Mouse (Mus musculus): ENCODE results near the gene Gm3476. TPM values are rescaled to one million over a fixed set of nuclear protein-coding genes. Genes with fewer than 3 reads are reported as not detected.
"Not testable (repeated sequence)": the region's sequence is repeated elsewhere in the genome, so short reads cannot be mapped to it uniquely, and the experiment has no call there.

Gene Gm3476
- polyA plus RNA-seq (2014; fragmentation: Nextera tagmentation; extraction: Ambion mirVana), result not detected in 2 replicates

- not testable (repeated sequence) for H3K9ac ChIP-seq (ENCODE audit: low read depth, low read length); H3K27ac ChIP-seq (replicated peaks; ENCODE audit: low read depth, low read length); H3K4me1 ChIP-seq (ENCODE audit: control insufficient read depth, insufficient read depth, low read length); H3K27me3 ChIP-seq (replicated peaks; ENCODE audit: control insufficient read depth, insufficient read depth, low read length); H3K4me2 ChIP-seq (ENCODE audit: low read depth, low read length); ATAC-seq (ENCODE audit: low read depth); H3K4me3 ChIP-seq (ENCODE audit: low read depth, low read length); DNase-seq (ENCODE audit: low spot score); H3K9me3 ChIP-seq (ENCODE audit: control insufficient read depth, low read length); H3K36me3 ChIP-seq (ENCODE audit: control insufficient read depth, insufficient read depth, low read length)
- no CpG with 5 or more reads among the region's 1 CpGs for WGBS
Measured at GRCm38 (mm10) chr14:6125707-6126106, at the start of gene Gm3476. Gene Gm3476 (minus strand): TSS chr14:6125807.

DNA sequence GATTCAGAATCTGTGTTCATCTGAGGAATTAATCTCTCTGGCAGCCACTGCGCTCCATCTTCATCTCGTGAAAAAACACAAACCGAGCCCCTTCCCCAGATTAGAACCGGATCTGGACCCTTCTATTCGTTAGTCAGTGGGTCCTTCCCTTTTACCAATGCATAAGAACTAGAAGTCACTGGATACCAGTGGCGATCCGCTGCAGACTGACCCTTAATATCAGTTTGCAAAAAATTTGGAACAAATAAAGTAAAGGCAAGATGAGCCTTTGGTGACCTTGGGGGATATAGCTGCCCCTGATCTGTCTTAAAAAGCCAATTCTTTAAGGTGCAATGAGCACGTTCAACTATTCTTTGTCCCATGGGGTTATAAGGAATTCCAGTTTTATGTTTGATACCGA lies 37.9 kb upstream of the Gm3476 start:
- H3K27ac ChIP-seq (replicated peaks; ENCODE audit: low read depth, low read length); ATAC-seq (ENCODE audit: low read depth); DNase-seq (ENCODE audit: low spot score); H3K4me2 ChIP-seq (ENCODE audit: low read depth, low read length); H3K9me3 ChIP-seq (ENCODE audit: control insufficient read depth, low read length); H3K4me3 ChIP-seq (ENCODE audit: low read depth, low read length); H3K36me3 ChIP-seq (ENCODE audit: control insufficient read depth, insufficient read depth, low read length); H3K4me1 ChIP-seq (ENCODE audit: control insufficient read depth, insufficient read depth, low read length); H3K27me3 ChIP-seq (replicated peaks; ENCODE audit: control insufficient read depth, insufficient read depth, low read length); H3K9ac ChIP-seq (ENCODE audit: low read depth, low read length): not testable (repeated sequence)
- WGBS, result 88% methylated on average over 4 of the region's 9 CpGs

DNA sequence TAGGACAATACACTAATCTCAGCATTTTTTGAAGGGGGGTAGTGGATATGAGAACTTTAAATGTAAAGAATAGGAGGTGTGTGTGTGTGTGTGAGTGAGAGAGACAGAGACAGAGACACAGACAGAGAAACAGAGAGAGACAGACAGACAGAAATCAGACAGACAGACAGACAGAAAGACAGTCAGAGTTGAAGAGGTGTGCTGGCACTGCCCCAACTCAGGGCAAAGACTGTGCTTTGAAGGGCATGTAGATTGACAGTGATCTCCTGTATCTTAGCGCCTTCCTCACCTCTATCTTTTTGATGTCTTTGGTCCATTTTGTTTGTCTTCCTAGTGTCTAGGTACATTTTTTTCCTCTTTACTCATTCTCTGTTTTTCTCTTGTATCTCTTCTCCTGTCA lies 35.5 kb upstream of the Gm3476 start:
- H3K27ac ChIP-seq (replicated peaks; ENCODE audit: low read depth, low read length); H3K4me2 ChIP-seq (ENCODE audit: low read depth, low read length); H3K27me3 ChIP-seq (replicated peaks; ENCODE audit: control insufficient read depth, insufficient read depth, low read length); H3K9ac ChIP-seq (ENCODE audit: low read depth, low read length); H3K4me3 ChIP-seq (ENCODE audit: low read depth, low read length); H3K9me3 ChIP-seq (ENCODE audit: control insufficient read depth, low read length); H3K36me3 ChIP-seq (ENCODE audit: control insufficient read depth, insufficient read depth, low read length); DNase-seq (ENCODE audit: low spot score); H3K4me1 ChIP-seq (ENCODE audit: control insufficient read depth, insufficient read depth, low read length); ATAC-seq (ENCODE audit: low read depth): not testable (repeated sequence)
- WGBS, result no CpG with 5 or more reads among the region's 1 CpGs

DNA sequence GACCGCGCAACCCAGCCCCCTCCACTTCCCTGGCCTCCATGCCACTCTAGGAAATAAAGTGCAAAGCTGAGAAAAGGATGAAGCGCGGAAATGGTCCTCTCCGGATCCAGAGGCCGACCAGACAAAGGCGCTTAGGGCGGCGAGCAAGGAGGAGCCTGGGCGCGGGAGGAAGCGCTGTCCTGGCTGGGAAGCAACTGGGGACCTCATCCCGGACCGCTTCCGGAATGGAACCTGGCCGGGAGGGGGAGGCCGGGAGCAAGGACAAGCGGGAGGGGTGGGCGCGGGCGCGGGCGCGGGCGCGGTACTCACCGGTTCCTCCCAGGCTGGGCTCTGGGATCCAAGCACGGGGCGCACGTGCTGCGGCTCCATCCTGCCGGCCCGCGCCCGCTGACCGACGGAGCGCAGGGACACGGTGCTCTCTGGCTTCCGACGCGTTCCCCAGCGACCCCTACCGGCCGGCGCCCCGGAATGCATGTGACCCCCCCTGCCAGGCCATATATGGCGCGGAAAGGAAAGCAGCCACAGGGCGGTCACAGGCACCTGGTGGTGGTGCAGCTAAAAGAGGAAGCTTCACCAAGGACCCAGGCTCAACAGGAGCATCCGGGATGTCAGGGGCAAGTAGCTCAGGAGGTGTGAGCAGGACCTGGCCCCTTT lies 17.2 kb downstream of the Gm3476 start, which contains the start of gene Gm3468:
Gene Gm3468, minus strand, starts transcription at position 394 of the 654 bp plus-strand sequence.
- peak; percentile 55 for DNase-seq (ENCODE audit: low spot score)

DNA sequence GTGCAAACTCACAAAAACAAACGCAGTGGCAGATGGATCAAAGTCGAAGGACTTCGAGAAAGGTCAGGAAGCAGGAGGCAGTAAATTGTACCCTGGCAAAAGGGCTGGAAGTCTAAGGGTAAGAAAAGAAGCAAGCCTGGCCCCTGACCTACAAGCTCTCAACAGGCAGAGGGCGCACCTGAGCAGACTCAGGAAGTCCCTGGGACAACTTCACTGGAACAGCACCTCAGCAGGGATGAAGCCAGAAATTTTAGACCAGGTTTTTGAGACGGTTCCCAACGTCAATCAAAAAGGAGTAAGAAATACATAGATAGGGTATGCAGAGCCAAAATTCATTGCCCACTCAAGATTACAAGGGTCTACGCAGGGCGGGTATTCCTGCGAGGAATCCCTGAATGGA lies 18.1 kb downstream of the Gm3476 start:
- not testable (repeated sequence) for H3K36me3 ChIP-seq (ENCODE audit: control insufficient read depth, insufficient read depth, low read length); H3K27ac ChIP-seq (replicated peaks; ENCODE audit: low read depth, low read length); ATAC-seq (ENCODE audit: low read depth); H3K9me3 ChIP-seq (ENCODE audit: control insufficient read depth, low read length); DNase-seq (ENCODE audit: low spot score); H3K4me1 ChIP-seq (ENCODE audit: control insufficient read depth, insufficient read depth, low read length); H3K9ac ChIP-seq (ENCODE audit: low read depth, low read length); H3K27me3 ChIP-seq (replicated peaks; ENCODE audit: control insufficient read depth, insufficient read depth, low read length)
- peak overlapping the region; percentile 47 for H3K4me2 ChIP-seq (ENCODE audit: low read depth, low read length)
- H3K4me3 ChIP-seq (ENCODE audit: low read depth, low read length), result peak overlapping the region; percentile 34
- WGBS, result 6% methylated on average over 8 of the region's 9 CpGs

More for the DNA sequence above, 17.2 kb downstream of the Gm3476 start, which contains the start of gene Gm3468:
- ATAC-seq (ENCODE audit: low read depth), result peak; percentile 89
- Histone ChIP-seq H3K9ac (ENCODE audit: low read depth, low read length) (peak within 1 kb of the TSS; percentile 30), H3K4me2 (ENCODE audit: low read depth, low read length) (peak within 1 kb of the TSS; percentile 47), H3K4me3 (ENCODE audit: low read depth, low read length) (peak within 1 kb of the TSS; percentile 34)
- H3K4me1 ChIP-seq (ENCODE audit: control insufficient read depth, insufficient read depth, low read length); H3K36me3 ChIP-seq (ENCODE audit: control insufficient read depth, insufficient read depth, low read length); H3K9me3 ChIP-seq (ENCODE audit: control insufficient read depth, low read length); H3K27ac ChIP-seq (replicated peaks; ENCODE audit: low read depth, low read length); H3K27me3 ChIP-seq (replicated peaks; ENCODE audit: control insufficient read depth, insufficient read depth, low read length): not testable (repeated sequence)
- WGBS, result 0% methylated on average over 14 of the region's 51 CpGs

DNA sequence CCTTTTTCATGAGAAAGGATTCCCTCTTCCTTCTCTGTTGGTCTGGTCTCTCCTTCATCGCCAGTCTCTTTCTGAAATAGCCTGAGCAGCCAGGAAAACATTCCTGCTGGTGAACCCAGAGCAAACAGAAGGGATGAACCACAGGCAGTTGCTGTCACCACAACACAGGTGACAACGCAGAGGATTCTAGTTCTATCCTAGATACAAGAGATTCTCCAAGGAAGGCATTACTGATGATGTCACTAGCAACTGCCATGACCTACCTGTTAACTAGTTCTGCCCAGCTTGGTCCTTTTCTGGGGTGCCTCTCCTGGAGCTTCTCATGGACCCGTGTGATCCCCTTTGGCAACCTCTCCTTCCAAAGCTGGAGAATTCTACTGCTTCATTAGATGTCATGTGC lies 31.8 kb downstream of the Gm3476 start, which contains the start of gene Gm8206:
Gene Gm8206, minus strand, starts transcription at position 101 of the 400 bp plus-strand sequence.
- H3K27ac ChIP-seq (replicated peaks; ENCODE audit: low read depth, low read length); DNase-seq (ENCODE audit: low spot score); H3K4me3 ChIP-seq (ENCODE audit: low read depth, low read length); H3K9me3 ChIP-seq (ENCODE audit: control insufficient read depth, low read length); H3K4me1 ChIP-seq (ENCODE audit: control insufficient read depth, insufficient read depth, low read length); H3K36me3 ChIP-seq (ENCODE audit: control insufficient read depth, insufficient read depth, low read length); H3K27me3 ChIP-seq (replicated peaks; ENCODE audit: control insufficient read depth, insufficient read depth, low read length); H3K9ac ChIP-seq (ENCODE audit: low read depth, low read length); H3K4me2 ChIP-seq (ENCODE audit: low read depth, low read length); ATAC-seq (ENCODE audit: low read depth): not testable (repeated sequence)
- WGBS, result 94% methylated on average over 2 of the region's 3 CpGs

DNA sequence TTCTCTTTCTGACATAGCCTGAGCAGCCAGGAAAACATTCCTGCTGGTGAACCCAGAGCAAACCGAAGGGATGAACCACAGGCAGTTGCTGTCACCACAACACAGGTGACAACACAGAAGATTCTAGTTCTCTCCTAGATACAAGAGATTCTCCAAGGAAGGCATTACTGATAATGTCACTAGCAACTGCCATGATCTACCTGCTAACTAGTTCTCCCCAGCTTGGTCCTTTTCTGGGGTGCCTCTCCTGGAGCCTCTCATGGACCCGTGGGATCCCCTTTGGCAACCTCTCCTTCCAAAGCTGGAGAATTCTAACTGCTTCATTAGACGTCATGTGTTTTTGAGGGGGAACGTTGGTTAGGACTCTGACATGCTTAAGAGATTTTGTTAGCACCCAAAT lies 67.4 kb downstream of the Gm3476 start, which contains the start of gene Gm6337:
Gene Gm6337, minus strand, starts transcription at position 101 of the 400 bp plus-strand sequence.
- not testable (repeated sequence) for H3K4me3 ChIP-seq (ENCODE audit: low read depth, low read length); H3K27me3 ChIP-seq (replicated peaks; ENCODE audit: control insufficient read depth, insufficient read depth, low read length); H3K4me2 ChIP-seq (ENCODE audit: low read depth, low read length); H3K27ac ChIP-seq (replicated peaks; ENCODE audit: low read depth, low read length); ATAC-seq (ENCODE audit: low read depth); H3K36me3 ChIP-seq (ENCODE audit: control insufficient read depth, insufficient read depth, low read length); H3K9ac ChIP-seq (ENCODE audit: low read depth, low read length); H3K9me3 ChIP-seq (ENCODE audit: control insufficient read depth, low read length); H3K4me1 ChIP-seq (ENCODE audit: control insufficient read depth, insufficient read depth, low read length); DNase-seq (ENCODE audit: low spot score)
- WGBS, result 88% methylated on average over 2 of the region's 4 CpGs
